Mouse (Mus musculus) thymus, postnatal 36 days (tissue): ENCODE results near the gene Nos1ap.

Experiments
- DNase-seq, 2 experiments: peaks; one replicate each; pipeline ENCODE4 v3.0.0; 2022; ENCODE audit warnings: mixed read lengths in 2 of 2

Nos1ap gene

GRCm38 (mm10) chr1:170455910-170456700, 133.6 kb downstream of the Nos1ap start:
- DNase-seq, result no peak

- DNase-seq, result no peak
Measured at GRCm38 (mm10) chr1:170455387-170455786, 134.3 kb downstream of the Nos1ap start.

GRCm38 (mm10) chr1:170453455-170453854, 136.2 kb downstream of the Nos1ap start:
- no peak for DNase-seq

- DNase-seq, result no peak
Measured at GRCm38 (mm10) chr1:170448244-170448643, 141.4 kb downstream of the Nos1ap start.

GRCm38 (mm10) chr1:170445458-170445857, 144.2 kb downstream of the Nos1ap start:
- no peak for DNase-seq

- no peak for DNase-seq
Measured at GRCm38 (mm10) chr1:170440367-170440766, 149.3 kb downstream of the Nos1ap start.

GRCm38 (mm10) chr1:170438471-170439151, 151.1 kb downstream of the Nos1ap start:
- DNase-seq, result no peak

- no peak for DNase-seq
Measured at GRCm38 (mm10) chr1:170434146-170434545, 155.5 kb downstream of the Nos1ap start.

- no peak for DNase-seq
Measured at GRCm38 (mm10) chr1:170433661-170434060, 156.0 kb downstream of the Nos1ap start.

- DNase-seq, result no peak
Measured at GRCm38 (mm10) chr1:170432288-170432687, 157.4 kb downstream of the Nos1ap start.

GRCm38 (mm10) chr1:170431312-170431711, 158.3 kb downstream of the Nos1ap start:
- no peak for DNase-seq

- DNase-seq, result no peak
Measured at GRCm38 (mm10) chr1:170430660-170431059, 159.0 kb downstream of the Nos1ap start.

- DNase-seq, result no peak
Measured at GRCm38 (mm10) chr1:170429656-170430055, 160.0 kb downstream of the Nos1ap start.

GRCm38 (mm10) chr1:170428141-170428540, 161.5 kb downstream of the Nos1ap start:
- no peak for DNase-seq

- no peak for DNase-seq
Measured at GRCm38 (mm10) chr1:170424258-170424889, 165.3 kb downstream of the Nos1ap start.

- DNase-seq, result no peak
Measured at GRCm38 (mm10) chr1:170423048-170423447, 166.6 kb downstream of the Nos1ap start.

- DNase-seq, result no peak
Measured at GRCm38 (mm10) chr1:170422188-170422587, 167.5 kb downstream of the Nos1ap start.

GRCm38 (mm10) chr1:170419961-170420360, 169.7 kb downstream of the Nos1ap start:
- DNase-seq, result no peak

GRCm38 (mm10) chr1:170418131-170418530, 171.5 kb downstream of the Nos1ap start:
- DNase-seq, result no peak

- DNase-seq, result no peak
Measured at GRCm38 (mm10) chr1:170416967-170417366, 172.7 kb downstream of the Nos1ap start.

GRCm38 (mm10) chr1:170416206-170416605, 173.5 kb downstream of the Nos1ap start:
- DNase-seq, result no peak

GRCm38 (mm10) chr1:170415395-170415794, 174.3 kb downstream of the Nos1ap start:
- no peak for DNase-seq

GRCm38 (mm10) chr1:170410402-170411191, 179.1 kb downstream of the Nos1ap start:
- DNase-seq, result no peak
